Mouse (Mus musculus): Measurements from ENCODE around the gene Slc28a3. TPM values are rescaled to one million over a fixed set of nuclear protein-coding genes. Genes with fewer than 3 reads are reported as not detected.
A peak's percentile ranks its signal among the peaks of the same experiment; 100 is the strongest.

The Slc28a3 gene
- polyA plus RNA-seq, 1 experiment from 2014 or later: not detected

DNA sequence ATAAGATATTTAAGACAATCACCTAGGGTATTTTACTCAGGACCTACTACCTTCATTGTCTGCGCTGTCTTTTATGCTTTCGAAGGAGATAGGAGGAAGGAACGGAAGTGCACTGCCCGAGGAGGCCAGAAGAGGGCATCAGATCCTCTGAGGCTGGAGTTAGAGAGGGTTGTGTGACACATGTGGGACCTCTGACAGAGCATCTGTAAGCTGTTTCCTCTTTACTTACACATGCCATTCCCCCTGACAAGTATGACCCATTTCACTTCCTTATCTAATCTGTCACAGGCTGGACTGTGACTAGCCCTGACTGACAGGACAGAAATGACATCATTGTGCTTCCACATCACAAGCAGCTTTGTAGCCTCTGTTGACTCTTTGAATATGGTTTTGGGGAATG, 94.4 kb downstream of the Slc28a3 start:
- 99% methylated on average over 4 of the region's 4 CpGs for WGBS
- Histone ChIP-seq H3K4me1 (no peaks in the 10 kb centered on the region), H3K9me3 (no peaks in the 10 kb centered on the region), H3K9ac (replicated peaks) (no peak overlapping the region), H3K36me3 (no peaks in the 10 kb centered on the region), H3K4me2 (replicated peaks) (no peak overlapping the region), H3K27me3 (no peaks in the 10 kb centered on the region), H3K27ac (replicated peaks) (0 out of 2 replicates have a peak overlapping the region, but pooled peaks have one; percentile 20), H3K4me3 (no peak overlapping the region)
- ATAC-seq (ENCODE audit: low FRiP score, low read depth): no peak

DNA sequence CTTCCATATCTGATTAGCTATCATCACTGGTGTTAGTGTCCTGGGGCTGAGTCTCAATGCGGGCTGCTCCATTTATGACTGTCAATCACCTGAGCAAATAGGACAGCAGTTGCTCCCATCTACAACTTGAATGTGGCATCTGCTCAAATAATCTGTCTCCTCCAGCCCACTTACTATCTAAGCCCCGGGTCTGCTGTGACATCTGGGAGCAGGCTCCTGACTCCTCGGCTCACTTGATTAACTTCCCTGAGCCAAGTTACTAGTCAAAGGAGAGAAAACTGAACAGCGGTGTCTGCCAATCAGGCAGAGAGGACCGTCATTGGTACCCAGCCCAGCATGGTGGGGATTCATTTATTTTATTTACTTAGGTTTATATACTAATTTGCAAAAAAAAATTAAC, 95.0 kb downstream of the Slc28a3 start:
- no peak overlapping the region for H3K9ac ChIP-seq (replicated peaks)
- no peaks in the 10 kb centered on the region for H3K27me3 ChIP-seq
- no peaks in the 10 kb centered on the region for H3K4me1 ChIP-seq
- H3K9me3 ChIP-seq: no peaks in the 10 kb centered on the region
- WGBS: 85% methylated on average over 5 of the region's 5 CpGs
- no peak overlapping the region for H3K27ac ChIP-seq (replicated peaks)
- no peak overlapping the region for H3K4me3 ChIP-seq
- no peak for ATAC-seq (ENCODE audit: low FRiP score, low read depth)
- no peak overlapping the region for H3K4me2 ChIP-seq (replicated peaks)
- H3K36me3 ChIP-seq: no peaks in the 10 kb centered on the region

DNA sequence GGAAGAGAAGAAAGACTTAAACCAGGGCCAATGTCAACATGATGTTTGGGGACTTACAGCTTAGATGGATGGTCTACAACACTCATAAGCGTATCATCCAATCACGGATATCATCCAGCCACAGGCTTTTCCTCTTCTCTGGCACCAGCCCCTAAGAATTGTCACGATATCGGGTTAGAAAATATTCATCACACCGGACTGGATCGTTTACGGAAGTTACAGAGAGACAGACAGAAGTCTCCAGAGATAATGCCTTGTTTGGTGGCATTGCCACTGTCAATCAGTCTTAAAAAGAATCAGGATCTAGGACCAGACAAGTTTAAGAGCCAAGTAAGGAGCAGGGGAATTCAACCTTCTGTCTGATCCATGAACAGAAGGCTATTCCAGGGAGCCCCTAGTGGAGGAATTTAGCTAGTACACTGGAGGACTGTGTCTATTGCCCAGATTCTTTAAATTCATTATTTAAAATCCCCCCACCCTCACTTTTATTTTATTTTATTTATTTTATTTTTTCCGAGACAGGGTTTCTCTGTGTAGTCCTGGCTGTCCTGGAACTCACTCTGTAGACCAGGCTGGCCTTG, 96.4 kb downstream of the Slc28a3 start:
- Histone ChIP-seq H3K36me3 (no peaks in the 10 kb centered on the region), H3K4me2 (replicated peaks) (no peak overlapping the region), H3K4me3 (no peak overlapping the region), H3K4me1 (no peaks in the 10 kb centered on the region), H3K27ac (replicated peaks) (no peak overlapping the region), H3K9ac (replicated peaks) (no peak overlapping the region), H3K27me3 (no peaks in the 10 kb centered on the region), H3K9me3 (no peaks in the 10 kb centered on the region)
- no peak for ATAC-seq (ENCODE audit: low FRiP score, low read depth)
- WGBS: 89% methylated on average over 8 of the region's 8 CpGs

DNA sequence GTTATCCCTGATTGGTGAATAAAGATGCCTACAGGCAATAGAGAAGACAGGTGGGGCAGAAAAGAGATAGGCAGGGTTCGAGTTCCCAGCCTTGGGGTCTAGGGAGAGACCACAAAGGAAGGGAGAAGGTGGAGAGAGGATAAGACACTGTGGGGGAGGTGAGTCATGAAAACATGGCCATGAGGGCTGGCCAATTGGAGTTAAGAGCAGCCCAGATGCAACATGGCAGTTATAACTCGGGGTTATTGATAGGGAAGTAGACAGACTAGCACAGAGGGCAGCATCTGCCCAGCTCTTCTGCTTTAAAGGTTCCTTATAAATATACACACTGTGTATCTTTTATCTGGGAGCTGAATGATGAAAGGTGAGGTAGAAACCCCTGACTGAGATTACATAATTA, 98.8 kb downstream of the Slc28a3 start:
- H3K27ac ChIP-seq (replicated peaks): no peak overlapping the region
- no peaks in the 10 kb centered on the region for H3K27me3 ChIP-seq
- peaks cover 6% of the 10 kb centered on the region for H3K4me1 ChIP-seq
- no peak overlapping the region for H3K9ac ChIP-seq (replicated peaks)
- H3K4me2 ChIP-seq (replicated peaks): no peak overlapping the region
- no peak for ATAC-seq (ENCODE audit: low FRiP score, low read depth)
- 83% methylated on average over 2 of the region's 2 CpGs for WGBS
- no peaks in the 10 kb centered on the region for H3K36me3 ChIP-seq
- H3K4me3 ChIP-seq: no peak overlapping the region
- no peaks in the 10 kb centered on the region for H3K9me3 ChIP-seq

DNA sequence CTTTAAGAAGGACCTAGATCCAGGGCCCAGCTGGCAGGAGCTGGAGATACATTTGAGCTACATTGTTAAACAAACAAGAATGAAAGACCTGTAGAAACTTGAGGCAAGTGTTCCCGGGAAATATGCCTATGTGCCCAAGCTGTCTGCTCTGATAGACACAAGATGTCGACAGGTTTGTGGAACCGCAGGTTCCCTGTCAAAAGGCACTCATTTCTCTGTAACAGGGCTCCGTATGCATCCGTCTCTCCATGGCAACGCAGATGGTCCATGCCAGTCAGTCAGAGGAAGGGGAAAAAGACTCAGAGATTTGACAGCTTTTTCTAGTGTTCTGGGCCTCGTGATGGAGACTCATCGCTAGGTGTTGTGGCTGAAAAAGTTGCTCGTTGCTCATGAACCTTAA, 99.4 kb downstream of the Slc28a3 start:
- no peak for ATAC-seq (ENCODE audit: low FRiP score, low read depth)
- H3K36me3 ChIP-seq: no peaks in the 10 kb centered on the region
- H3K9ac ChIP-seq (replicated peaks): no peak overlapping the region
- no peak overlapping the region for H3K4me3 ChIP-seq
- no peaks in the 10 kb centered on the region for H3K9me3 ChIP-seq
- 86% methylated on average over 9 of the region's 9 CpGs for WGBS
- no peak overlapping the region for H3K4me2 ChIP-seq (replicated peaks)
- no peak overlapping the region for H3K27ac ChIP-seq (replicated peaks)
- H3K27me3 ChIP-seq: no peaks in the 10 kb centered on the region
- peaks cover 6% of the 10 kb centered on the region for H3K4me1 ChIP-seq

DNA sequence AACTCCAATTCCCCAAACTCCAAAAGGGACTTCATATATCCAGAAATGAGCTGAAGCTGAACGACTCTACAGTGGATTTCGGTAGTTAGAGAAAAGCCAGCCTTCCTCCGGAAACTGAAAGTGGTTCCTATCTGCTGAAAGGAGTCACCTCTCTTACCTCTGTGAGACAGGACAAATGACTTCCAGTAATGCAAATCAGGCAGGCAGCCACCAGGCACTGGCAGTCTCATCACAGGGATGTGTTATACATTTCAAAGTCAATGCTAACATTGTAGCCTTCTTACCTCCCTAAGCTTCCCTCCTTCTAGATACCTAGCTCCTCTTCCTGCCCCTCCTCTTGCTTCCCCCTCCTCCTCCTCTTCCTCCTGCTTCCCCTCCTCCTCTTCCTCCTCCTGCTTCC, 101.4 kb downstream of the Slc28a3 start:
- no peaks in the 10 kb centered on the region for H3K9me3 ChIP-seq
- H3K4me3 ChIP-seq: no peak overlapping the region
- H3K27me3 ChIP-seq: no peaks in the 10 kb centered on the region
- no peaks in the 10 kb centered on the region for H3K36me3 ChIP-seq
- ATAC-seq (ENCODE audit: low FRiP score, low read depth): no peak
- peaks cover 6% of the 10 kb centered on the region for H3K4me1 ChIP-seq
- H3K9ac ChIP-seq (replicated peaks): no peak overlapping the region
- no peak overlapping the region for H3K27ac ChIP-seq (replicated peaks)
- WGBS: 66% methylated on average over 3 of the region's 3 CpGs
- no peak overlapping the region for H3K4me2 ChIP-seq (replicated peaks)

DNA sequence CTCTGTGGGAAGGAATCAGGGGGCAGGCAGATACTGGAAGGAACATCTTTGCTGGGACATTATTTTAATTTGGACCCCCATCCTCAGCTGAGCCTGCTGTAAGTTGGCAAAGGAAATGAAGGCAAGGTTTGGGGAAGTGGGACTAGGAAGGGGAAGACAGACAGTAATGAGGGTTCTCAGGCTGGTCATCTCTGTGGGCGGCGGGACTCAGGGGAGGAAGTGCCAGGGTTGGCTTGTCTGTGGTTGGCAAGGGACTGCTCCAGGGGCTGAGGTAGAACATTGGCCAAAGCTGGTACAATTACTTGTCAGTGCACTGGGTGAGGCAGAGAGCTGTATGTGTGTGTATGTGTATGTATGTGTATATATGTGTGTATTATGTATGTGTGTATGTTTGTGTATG, 107.1 kb downstream of the Slc28a3 start:
- Histone ChIP-seq H3K4me2 (replicated peaks) (no peak overlapping the region), H3K9me3 (no peaks in the 10 kb centered on the region), H3K4me1 (peaks cover 6% of the 10 kb centered on the region), H3K9ac (replicated peaks) (no peak overlapping the region), H3K27me3 (no peaks in the 10 kb centered on the region), H3K36me3 (no peaks in the 10 kb centered on the region), H3K27ac (replicated peaks) (no peak overlapping the region), H3K4me3 (no peak overlapping the region)
- WGBS: 95% methylated on average over 2 of the region's 2 CpGs
- no peak for ATAC-seq (ENCODE audit: low FRiP score, low read depth)

DNA sequence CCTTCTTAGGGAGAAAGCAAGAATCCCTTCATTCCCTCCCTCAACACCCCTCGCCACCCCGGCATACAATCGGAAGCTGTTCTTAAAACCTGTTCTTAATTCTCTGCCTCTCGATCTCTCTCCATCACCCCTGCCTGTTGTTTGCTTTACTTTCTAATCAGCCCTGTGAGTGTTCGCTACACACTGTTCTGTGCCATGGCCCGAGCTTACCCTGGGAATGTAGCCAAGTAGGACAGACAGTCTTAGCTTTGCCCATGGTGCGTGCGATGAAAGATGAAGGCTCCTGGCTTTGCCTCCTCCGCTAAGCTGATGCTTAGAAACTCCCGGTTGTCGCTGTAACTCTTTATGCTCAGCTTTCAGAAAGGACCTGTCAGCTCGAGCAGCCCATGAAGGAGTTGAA, 112.9 kb downstream of the Slc28a3 start:
- no peak overlapping the region for H3K4me3 ChIP-seq
- no peaks in the 10 kb centered on the region for H3K36me3 ChIP-seq
- no peaks in the 10 kb centered on the region for H3K27me3 ChIP-seq
- ATAC-seq (ENCODE audit: low FRiP score, low read depth): no peak
- H3K4me1 ChIP-seq: peaks cover 15% of the 10 kb centered on the region
- no peak overlapping the region for H3K9ac ChIP-seq (replicated peaks)
- H3K4me2 ChIP-seq (replicated peaks): no peak overlapping the region
- WGBS: 76% methylated on average over 12 of the region's 12 CpGs
- no peak overlapping the region for H3K27ac ChIP-seq (replicated peaks)
- H3K9me3 ChIP-seq: no peaks in the 10 kb centered on the region

Other genes starting within 250 kb of the Slc28a3 start
- 26.7 and 29.4 TPM in 2 replicates for gene 2210016F16Rik, start 225.7 kb downstream of the Slc28a3 start, polyA plus RNA-seq (2016; fragmentation: Nextera tagmentation; extraction: Ambion mirVana)
- gene Rmi1, start 208.6 kb downstream of the Slc28a3 start, polyA plus RNA-seq (2016; fragmentation: Nextera tagmentation; extraction: Ambion mirVana): 29.4 and 31.0 TPM in 2 replicates
- gene Hnrnpk, start 207.5 kb downstream of the Slc28a3 start, polyA plus RNA-seq (2016; fragmentation: Nextera tagmentation; extraction: Ambion mirVana): 2,145 and 2,244 TPM in 2 replicates
- gene Ntrk2, start 195.7 kb upstream of the Slc28a3 start, polyA plus RNA-seq (2016; fragmentation: Nextera tagmentation; extraction: Ambion mirVana): 50.1 and 63.7 TPM in 2 replicates

Measured in midbrain, embryonic 12.5 days (tissue).